Mouse (Mus musculus) small intestine, adult 2 months (tissue): ENCODE measurements at regions not wholly inside any gene's neighbourhood (a gene's known extent, or its start where the extent isn't known, plus 50 kb on each side); places are given as distances from the start of the nearest gene placed in this dataset.

ENCODE experiments used
- CTCF ChIP-seq: fragments of 200-500 bp; IDR thresholded peaks from 2 replicates; pipeline ENCODE4 v1.5.1; 2012; ENCODE audit warnings: low read depth, mild to moderate bottlenecking, control low read depth, inconsistent platforms, low read length, moderate library complexity, mixed read lengths; ENCODE audit not compliant: insufficient replicate concordance, insufficient read length; ENCODE audit errors: extremely low read depth
- POLR2A ChIP-seq: fragments of 200-500 bp; IDR thresholded peaks from 2 replicates; pipeline ENCODE4 v1.6.1; 2012; ENCODE audit warnings: low read depth, mild to moderate bottlenecking, control low read depth, inconsistent platforms, low read length, moderate library complexity

GRCm38 (mm10) chr3:153783294-153783741, 58.3 kb upstream of the St6galnac3 start:
- TF ChIP-seq CTCF (no peak), POLR2A (no peak)
